Mouse (Mus musculus) ES-Bruce4 (cell line): ENCODE data around the gene BC004004. TPM values are rescaled to one million over a fixed set of nuclear protein-coding genes. Genes with fewer than 3 reads are reported as not detected.

Experiments used
- H3K27ac ChIP-seq: 2 replicates; pipeline ENCODE4 v1.5.1; 2012; ENCODE audit warnings: low read length, inconsistent platforms; ENCODE audit not compliant: insufficient read depth
- H3K27me3 ChIP-seq: 2 replicates; pipeline ENCODE4 v1.6.1; 2012; ENCODE audit warnings: mild to moderate bottlenecking, low read length, inconsistent platforms; ENCODE audit not compliant: control insufficient read depth, poor library complexity, insufficient read depth, severe bottlenecking
- H3K36me3 ChIP-seq: 2 replicates; pipeline ENCODE4 v1.6.1; 2012; ENCODE audit warnings: inconsistent platforms, mild to moderate bottlenecking, low read length, moderate library complexity; ENCODE audit not compliant: control insufficient read depth, poor library complexity, insufficient read depth, severe bottlenecking
- H3K4me1 ChIP-seq: one replicate; pipeline ENCODE4 v1.8.1; 2011; ENCODE audit warnings: low read length; ENCODE audit not compliant: control insufficient read depth, insufficient read depth
- H3K4me3 ChIP-seq: 2 replicates; pipeline ENCODE4 v1.5.1; 2011; ENCODE audit warnings: low read depth, mild to moderate bottlenecking, low read length
- H3K9ac ChIP-seq: 2 replicates; pipeline ENCODE4 v1.6.1; 2012; ENCODE audit warnings: low read depth, mild to moderate bottlenecking, inconsistent platforms; ENCODE audit not compliant: poor library complexity, severe bottlenecking
- H3K9me3 ChIP-seq: replicated peaks from 2 replicates; pipeline ENCODE4 v1.6.1; 2012; ENCODE audit warnings: mild to moderate bottlenecking, low read length, inconsistent platforms; ENCODE audit not compliant: control insufficient read depth, poor library complexity, insufficient read depth, severe bottlenecking
- CTCF ChIP-seq: IDR thresholded peaks from one replicate; pipeline ENCODE4 v1.8.1; 2011; ENCODE audit warnings: low read depth, low read length
- EP300 ChIP-seq: IDR thresholded peaks from 2 replicates; pipeline ENCODE4 v1.6.1; 2011; ENCODE audit warnings: low read depth, low read length; ENCODE audit not compliant: insufficient read depth
- POLR2A ChIP-seq: IDR thresholded peaks from one replicate; pipeline ENCODE4 v1.8.1; 2011; ENCODE audit warnings: low read length; ENCODE audit not compliant: insufficient read depth
- polyA plus RNA-seq: library from polyadenylated mRNA; stranded (reverse); fragments of >200 nt; gene quantifications from 2 replicates; pipeline ENCODE4 v1.2.4, GENCODE M21; 2011; ENCODE audit warnings: low read depth; ENCODE audit not compliant: missing spikeins, insufficient read depth, insufficient read length

BC004004 gene
- polyA plus RNA-seq, 1 experiment, result 54.0 TPM

GRCm38 (mm10) chr17:29318731-29319250, 50.2 kb downstream of the BC004004 start:
- peaks cover 2% of the 10 kb centered on the region for H3K4me1 ChIP-seq
- TF ChIP-seq CTCF (no peak), POLR2A (no peak), EP300 (no peak)
- H3K27me3 ChIP-seq, result no peaks in the 10 kb centered on the region
- no peaks in the 10 kb centered on the region for H3K36me3 ChIP-seq
- H3K9ac ChIP-seq, result no peak overlapping the region
- H3K27ac ChIP-seq, result no peak overlapping the region
- no peak overlapping the region for H3K4me3 ChIP-seq
- no peaks in the 10 kb centered on the region for H3K9me3 ChIP-seq

GRCm38 (mm10) chr17:29319476-29319875, 50.9 kb downstream of the BC004004 start:
- H3K9ac ChIP-seq, result no peak overlapping the region

GRCm38 (mm10) chr17:29319881-29320639, 51.5 kb downstream of the BC004004 start:
- Histone ChIP-seq H3K9me3 (no peaks in the 10 kb centered on the region), H3K27ac (no peak overlapping the region), H3K27me3 (no peaks in the 10 kb centered on the region), H3K36me3 (no peaks in the 10 kb centered on the region), H3K9ac (no peak overlapping the region), H3K4me3 (no peak overlapping the region), H3K4me1 (peaks cover 2% of the 10 kb centered on the region)
- TF ChIP-seq EP300, result no peak

More at GRCm38 (mm10) chr17:29319476-29319875, 50.9 kb downstream of the BC004004 start:
- Histone ChIP-seq H3K4me1 (peaks cover 2% of the 10 kb centered on the region), H3K36me3 (no peaks in the 10 kb centered on the region), H3K9me3 (no peaks in the 10 kb centered on the region), H3K4me3 (no peak overlapping the region), H3K27me3 (no peaks in the 10 kb centered on the region), H3K27ac (no peak overlapping the region)
- TF ChIP-seq POLR2A (no peak), EP300 (no peak), CTCF (no peak)

- H3K27me3 ChIP-seq, result no peaks in the 10 kb centered on the region
Measured at GRCm38 (mm10) chr17:29321765-29322602, 53.4 kb downstream of the BC004004 start.

GRCm38 (mm10) chr17:29322603-29322962, 54.0 kb downstream of the BC004004 start:
- Histone ChIP-seq H3K27me3 (no peaks in the 10 kb centered on the region), H3K9me3 (no peaks in the 10 kb centered on the region), H3K4me1 (peaks cover 2% of the 10 kb centered on the region), H3K9ac (peak overlapping the region; percentile 28), H3K36me3 (no peaks in the 10 kb centered on the region), H3K4me3 (peak overlapping the region; percentile 57), H3K27ac (peak overlapping the region; percentile 22; the same call in 1 of the 2 replicates)
- TF ChIP-seq EP300, result peak; percentile 86
- no peak for TF ChIP-seq CTCF
- no peak for TF ChIP-seq POLR2A

More at GRCm38 (mm10) chr17:29321765-29322602, 53.4 kb downstream of the BC004004 start:
- Histone ChIP-seq H3K4me3 (peak overlapping the region; percentile 57), H3K27ac (no peak overlapping the region), H3K9ac (peak overlapping the region; percentile 28), H3K9me3 (no peaks in the 10 kb centered on the region), H3K4me1 (peaks cover 2% of the 10 kb centered on the region), H3K36me3 (no peaks in the 10 kb centered on the region)
- TF ChIP-seq POLR2A (no peak), CTCF (no peak), EP300 (no peak)
